Mouse (Mus musculus) olfactory bulb, adult 2 months (tissue): ENCODE results near the gene Fuz.

Experiments used
- CTCF ChIP-seq: fragments of 200-500 bp; IDR thresholded peaks from 2 replicates; pipeline ENCODE4 v1.5.1; 2012; ENCODE audit warnings: low read depth, mild to moderate bottlenecking, low read length, moderate library complexity; ENCODE audit not compliant: insufficient read depth
- POLR2A ChIP-seq: fragments of 200-500 bp; IDR thresholded peaks from 2 replicates; pipeline ENCODE4 v1.6.1; 2012; ENCODE audit warnings: mild to moderate bottlenecking, low read depth, low read length, moderate library complexity; ENCODE audit not compliant: insufficient read depth

GRCm38 (mm10) chr7:44883036-44883435 lies 12.8 kb upstream of the Fuz start:
- no peak for TF ChIP-seq CTCF
- no peak for TF ChIP-seq POLR2A
